ENCODE assay signal across 10 mouse cellular contexts in the genomic region with DNA sequence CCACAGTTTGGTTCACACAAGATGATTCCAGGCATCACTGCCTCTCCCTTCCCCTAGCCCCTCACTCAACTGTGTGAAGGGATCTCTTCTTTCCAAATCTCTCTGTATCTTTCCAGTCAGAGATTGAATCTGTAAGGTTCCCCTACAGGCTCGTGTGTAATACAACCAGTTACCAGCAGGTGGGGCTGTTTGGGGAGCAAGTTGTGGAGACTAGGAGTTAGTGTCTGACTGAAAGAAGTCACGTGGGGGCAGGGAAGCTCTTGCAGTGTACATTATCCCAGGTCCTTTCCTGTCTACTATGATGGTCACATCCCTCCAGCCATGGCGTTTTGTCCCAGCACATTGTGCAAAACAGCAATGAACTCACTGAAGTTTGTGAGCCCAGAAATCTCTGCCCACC. TPM values are rescaled to one million over a fixed set of nuclear protein-coding genes. Genes with fewer than 3 reads are reported as not detected.
DNase-seq lines count a peak whose midpoint lies in the region; ATAC-seq and TF ChIP-seq lines count a peak whose summit lies in the region.
"Had no signal": no experiment of that assay in that cellular context is flagged by ENCODE, and none has a peak within 500 bp of the region (broad histone marks: within the 10 kb centered on the region; RNA-seq: fewer than 3 reads in every experiment).

No protein-coding gene starts in this region.

- H3K4me3 ChIP-seq in liver, adult 2 months (ENCODE audit: insufficient read depth, low read depth, low read length): no peak overlapping the region
- H3K4me3 ChIP-seq in liver, embryonic 12.5 days: no peak overlapping the region
- H3K4me3 ChIP-seq in liver, postnatal 0 days (ENCODE audit: low read depth, low read length): no peak overlapping the region
- H3K4me3 ChIP-seq: heart, embryonic 13.5 days; neural tube, embryonic 12.5 days had no signal

- H3K79me2 ChIP-seq in liver, adult 2 months (ENCODE audit: control insufficient read depth, insufficient read depth, low read length): no peaks in the 10 kb centered on the region

- H3K4me1 ChIP-seq in liver, adult 2 months (ENCODE audit: control insufficient read depth, insufficient read depth, low read length): no peaks in the 10 kb centered on the region
- no peaks in the 10 kb centered on the region; the same call in 1 of the 2 replicates for H3K4me1 ChIP-seq in liver, embryonic 12.5 days
- H3K4me1 ChIP-seq in liver, postnatal 0 days (ENCODE audit: insufficient read depth): no peaks in the 10 kb centered on the region

- no peak for TF ChIP-seq POLR2A in liver, adult 2 months (IDR thresholded peaks at IDR 0.05; ENCODE audit: extremely low read depth, insufficient read depth, low read length)

- H3K27ac ChIP-seq in liver, adult 2 months (replicated peaks; ENCODE audit: insufficient read depth, low read depth, low read length): no peak overlapping the region
- no peak overlapping the region for H3K27ac ChIP-seq in liver, embryonic 12.5 days
- no peak overlapping the region for H3K27ac ChIP-seq in liver, postnatal 0 days (ENCODE audit: low read depth)
- H3K27ac ChIP-seq: heart, embryonic 13.5 days; neural tube, embryonic 12.5 days had no signal

- peak; percentile 14; the same call in 1 of the 2 replicates for TF ChIP-seq CTCF in liver, adult 2 months (IDR thresholded peaks at IDR 0.05; ENCODE audit: low read depth, low read length)
- peak; percentile 62 for TF ChIP-seq CTCF in liver, postnatal 0 days (IDR thresholded peaks at IDR 0.05; ENCODE audit: low read depth)

- WGBS in liver, adult 2 months: 19% methylated on average over 3 of the region's 3 CpGs
- WGBS in liver, embryonic 12.5 days (ENCODE audit: insufficient replicate concordance): 22% methylated on average over 3 of the region's 3 CpGs
- WGBS in liver, postnatal 0 days (ENCODE audit: insufficient replicate concordance): 33% methylated on average over 3 of the region's 3 CpGs

- H3K27me3 ChIP-seq in liver, adult 2 months (ENCODE audit: control insufficient read depth, insufficient read depth, low read length): peaks cover 5% of the 10 kb centered on the region
- peaks cover 20% of the 10 kb centered on the region for H3K27me3 ChIP-seq in liver, embryonic 12.5 days (replicated peaks)
- H3K27me3 ChIP-seq in liver, postnatal 0 days (ENCODE audit: insufficient read depth, low read length): 0 out of 2 replicates have a peak, but pooled peaks cover 9% of the 10 kb centered on the region

- H3K9ac ChIP-seq in liver, adult 2 months (ENCODE audit: low read depth, low read length): no peak overlapping the region
- no peak overlapping the region for H3K9ac ChIP-seq in liver, embryonic 12.5 days
- no peak overlapping the region for H3K9ac ChIP-seq in liver, postnatal 0 days (replicated peaks)
- H3K9ac ChIP-seq: heart, embryonic 13.5 days; neural tube, embryonic 12.5 days had no signal

- H3K36me3 ChIP-seq in liver, adult 2 months (ENCODE audit: control insufficient read depth, insufficient read depth, low read length): no peaks in the 10 kb centered on the region
- H3K36me3 ChIP-seq in liver, embryonic 12.5 days: no peaks in the 10 kb centered on the region
- no peaks in the 10 kb centered on the region for H3K36me3 ChIP-seq in liver, postnatal 0 days (replicated peaks; ENCODE audit: insufficient read depth, low read length)
- H3K36me3 ChIP-seq: heart, embryonic 13.5 days; neural tube, embryonic 12.5 days had no signal

- TF ChIP-seq EP300 in liver, postnatal 0 days (IDR thresholded peaks at IDR 0.05; ENCODE audit: low read depth): no peak

- no peak overlapping the region for H3K4me2 ChIP-seq in liver, embryonic 12.5 days
- no peak overlapping the region for H3K4me2 ChIP-seq in liver, postnatal 0 days (ENCODE audit: low read depth, low read length)
- H3K4me2 ChIP-seq: heart, embryonic 13.5 days; neural tube, embryonic 12.5 days had no signal

- no peak for ATAC-seq in liver, embryonic 12.5 days
- ATAC-seq in liver, postnatal 0 days: no peak

- DNase-seq in liver, adult 2 months (ENCODE audit: extremely low read depth, low read depth, low spot score): peak; percentile 12
- DNase-seq in WW6 (ENCODE audit: low read depth, low spot score): peak; percentile 46
- peak; percentile 81 for DNase-seq in cerebellum, adult 8-10 months
- DNase-seq in induced T-regulatory cell, adult 2 months (ENCODE audit: low read depth): peak; percentile 54
- peak; percentile 59 for DNase-seq in liver, postnatal 0 days
- peak; percentile 85 for DNase-seq in right cerebral cortex, postnatal 14 days
- no peak for DNase-seq in yolk sac, embryonic 10.5 days (ENCODE audit: low spot score)

- no peaks in the 10 kb centered on the region for H3K9me3 ChIP-seq in liver, embryonic 12.5 days (replicated peaks)
- H3K9me3 ChIP-seq in liver, postnatal 0 days (ENCODE audit: low read length): no peaks in the 10 kb centered on the region
- H3K9me3 ChIP-seq: heart, embryonic 13.5 days; neural tube, embryonic 12.5 days had no signal

RNA-seq across cellular contexts. Expression of a gene that starts 18.7 kb away (rescaled TPM):
- total RNA-seq in liver, adult 2 months (2014; rRNA removed): not detected in 2 replicates
- not detected in 2 replicates for polyA plus RNA-seq in liver, adult 2 months (2012; rRNA removed)
- polyA plus RNA-seq in liver, embryonic 12.5 days (2016; fragmentation: Nextera tagmentation; extraction: Ambion mirVana): not detected in 2 replicates
- polyA plus RNA-seq in liver, postnatal 0 days (2015; fragmentation: Nextera tagmentation; extraction: Ambion mirVana): not detected in 2 replicates
- polyA plus RNA-seq: heart, embryonic 13.5 days; neural tube, embryonic 12.5 days had no signal
